Mouse (Mus musculus) G1E-ER4 (cell line): ENCODE results near the gene Gm7971. TPM values are rescaled to one million over a fixed set of nuclear protein-coding genes. Genes with fewer than 3 reads are reported as not detected.
"Not testable (repeated sequence)": the region's sequence is repeated elsewhere in the genome, so short reads cannot be mapped to it uniquely, and the experiment has no call there.

Source experiments
- GATA1 ChIP-seq: IDR thresholded peaks from one replicate; pipeline ENCODE4 v1.8.0; 2012; ENCODE audit warnings: low read length, inconsistent platforms
- polyA plus RNA-seq: library from polyadenylated mRNA; stranded (reverse); fragments of >175 nt; gene quantifications from 2 replicates; pipeline ENCODE4 v1.2.3, GENCODE M21; 2012

Gm7971 gene
- polyA plus RNA-seq: not detected in 2 replicates

DNA sequence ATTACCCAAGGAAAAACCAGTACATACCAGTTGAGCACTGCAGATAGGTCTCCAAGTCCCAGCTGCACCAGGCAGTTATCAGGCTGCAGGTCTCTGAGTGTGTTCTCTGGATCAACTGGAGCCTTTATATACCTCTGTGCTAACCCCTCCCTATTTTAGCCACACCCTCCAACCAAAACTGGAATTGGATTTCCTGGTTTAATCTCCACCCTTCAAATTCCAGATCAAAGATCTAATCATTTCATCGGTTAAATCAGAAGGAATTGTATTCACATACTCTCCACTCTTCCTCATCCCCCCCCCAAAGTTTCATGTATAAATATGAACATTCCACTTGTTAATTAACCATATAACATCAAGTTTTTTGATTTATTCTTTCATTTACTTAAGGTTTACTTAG, at the start of gene Gm7971:
Gene Gm7971, minus strand, starts transcription at position 101 of the 400 bp plus-strand sequence.
- TF ChIP-seq GATA1: not testable (repeated sequence)

Other genes with a start within 250 kb of the Gm7971 start
- not detected in 2 replicates for gene D5Ertd577e, start 138.1 kb downstream of the Gm7971 start, polyA plus RNA-seq
- not detected in 2 replicates for gene Gm3286, start 84.1 kb downstream of the Gm7971 start, polyA plus RNA-seq
- not detected in 2 replicates for gene Gm7978, start 141.3 kb upstream of the Gm7971 start, polyA plus RNA-seq
- not detected in 2 replicates for gene Gm7982, start 147.1 kb upstream of the Gm7971 start, polyA plus RNA-seq
- gene E330014E10Rik, start 181.1 kb upstream of the Gm7971 start, polyA plus RNA-seq: not detected in 2 replicates